Mouse (Mus musculus): ENCODE measurements around the gene Gpr146. TPM values are rescaled to one million over a fixed set of nuclear protein-coding genes. Genes with fewer than 3 reads are reported as not detected.
A peak's percentile ranks its signal among the peaks of the same experiment; 100 is the strongest.
"Not testable (repeated sequence)": the region's sequence is repeated elsewhere in the genome, so short reads cannot be mapped to it uniquely, and the experiment has no call there.

Gene Gpr146
- polyA plus RNA-seq, 1 experiment from 2014 or later: 3.5 TPM

DNA sequence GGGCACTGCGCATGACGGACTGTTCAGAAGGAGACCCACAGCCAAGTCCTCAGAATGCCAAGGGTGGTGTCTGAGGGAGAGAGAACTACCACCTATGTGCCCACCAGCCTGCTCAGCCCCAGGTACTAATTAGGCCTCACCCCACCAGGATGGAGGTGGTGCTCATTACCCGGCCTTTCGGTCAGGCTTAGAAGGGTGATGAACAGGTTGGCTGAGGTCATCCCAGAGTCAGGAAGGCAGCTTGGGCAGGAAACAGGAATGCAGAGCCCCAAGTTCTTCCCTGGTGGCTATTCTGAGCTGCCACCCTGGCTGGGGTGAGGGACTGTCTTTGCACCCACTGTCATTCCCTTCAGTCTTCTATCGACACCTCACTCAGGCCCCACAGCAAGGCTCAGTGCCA is 8.6 kb downstream of the Gpr146 start:
- H3K27ac ChIP-seq (replicated peaks): no peak overlapping the region
- ATAC-seq (ENCODE audit: low FRiP score, low TSS enrichment) (no peak), DNase-seq (ENCODE audit: low spot score) (no peak)
- H3K4me3 ChIP-seq (ENCODE audit: low read depth, low read length): no peak overlapping the region
- no peaks in the 10 kb centered on the region for H3K36me3 ChIP-seq (ENCODE audit: control insufficient read depth, insufficient read depth, low read length)
- H3K9ac ChIP-seq (ENCODE audit: low read length): no peak overlapping the region
- no peak overlapping the region for H3K4me2 ChIP-seq (replicated peaks; ENCODE audit: low read depth)
- peaks cover 14% of the 10 kb centered on the region for H3K4me1 ChIP-seq (replicated peaks; ENCODE audit: control insufficient read depth, insufficient read depth)
- H3K27me3 ChIP-seq (ENCODE audit: control insufficient read depth, insufficient read depth, low read length): no peaks in the 10 kb centered on the region
- no peak for TF ChIP-seq EP300 (optimal IDR thresholded peaks at IDR 0.05)
- no peak for TF ChIP-seq CTCF (IDR thresholded peaks at IDR 0.05; ENCODE audit: low read depth)
- WGBS: 90% methylated on average over 5 of the region's 5 CpGs
- H3K9me3 ChIP-seq (ENCODE audit: control insufficient read depth, low read length): no peaks in the 10 kb centered on the region

DNA sequence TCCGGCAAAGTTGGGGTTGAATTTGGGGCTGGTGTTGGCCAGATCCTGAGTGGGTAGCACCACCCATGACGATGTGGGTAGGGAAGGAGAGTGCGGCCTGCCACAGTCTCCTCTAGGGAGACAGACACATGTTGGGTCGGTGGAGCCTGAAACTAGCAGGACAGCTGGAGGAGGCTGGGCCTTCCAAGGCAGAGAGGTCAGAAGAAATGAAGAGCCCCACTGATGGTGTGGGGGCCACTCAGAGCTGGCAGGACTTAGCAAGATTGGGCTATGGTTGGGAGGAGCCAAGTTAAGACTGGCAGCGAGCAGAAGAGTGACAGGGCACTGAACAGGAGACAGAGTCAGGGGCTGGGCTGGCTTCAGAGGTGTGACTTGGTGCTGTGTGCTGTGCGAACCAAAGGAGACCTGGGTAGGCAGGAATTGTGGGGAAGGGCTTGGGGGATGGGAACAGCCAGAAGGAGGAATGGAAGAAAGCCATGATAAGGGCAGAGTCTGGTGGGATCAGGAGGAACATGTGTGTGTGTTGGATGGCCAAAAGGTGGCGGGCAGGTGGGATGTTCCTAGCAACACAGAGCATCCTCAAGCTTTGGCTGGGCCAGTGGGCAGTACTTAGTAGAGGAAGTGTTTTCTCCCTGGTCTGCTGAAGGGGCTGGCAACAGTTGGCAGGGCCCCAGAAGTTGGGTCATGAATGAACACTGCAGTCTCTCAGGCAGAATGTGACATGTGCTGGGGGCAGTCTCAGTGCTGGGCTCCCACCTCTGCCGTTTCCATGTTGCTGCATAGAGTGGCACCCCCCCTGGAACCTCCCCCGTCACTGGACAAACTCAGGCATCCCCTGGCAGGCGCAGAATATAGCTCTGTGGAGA is 10.1 kb downstream of the Gpr146 start:
- DNase-seq (ENCODE audit: low spot score): peak; percentile 45
- 0 out of 2 replicates have a peak overlapping the region, but pooled peaks have one; percentile 4 for H3K9ac ChIP-seq (ENCODE audit: low read length)
- no peak for ATAC-seq (ENCODE audit: low FRiP score, low TSS enrichment)

DNA sequence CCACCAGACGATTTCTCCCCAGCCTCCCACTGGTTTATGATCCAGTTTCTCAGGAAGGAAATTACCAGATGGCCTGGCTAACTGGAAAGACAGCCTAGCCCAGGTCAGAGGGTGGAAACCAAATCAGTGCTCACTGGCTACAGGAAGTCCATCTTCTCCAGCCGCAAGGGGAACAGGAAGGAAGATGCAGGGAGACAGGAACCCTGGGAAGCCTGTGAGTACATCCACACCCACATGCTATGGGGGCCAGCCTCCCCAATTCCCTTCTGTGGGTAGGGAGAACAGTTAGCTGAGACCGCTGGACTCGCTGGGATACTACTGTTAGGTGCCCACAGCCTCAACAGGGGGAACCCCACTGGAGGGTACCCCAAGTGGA is 10.7 kb downstream of the Gpr146 start:
- Histone ChIP-seq H3K4me3 (ENCODE audit: low read depth, low read length) (no peak overlapping the region), H3K27me3 (ENCODE audit: control insufficient read depth, insufficient read depth, low read length) (no peaks in the 10 kb centered on the region), H3K4me1 (replicated peaks; ENCODE audit: control insufficient read depth, insufficient read depth) (peaks cover 9% of the 10 kb centered on the region), H3K27ac (replicated peaks) (peak overlapping the region; percentile 82), H3K4me2 (replicated peaks; ENCODE audit: low read depth) (no peak overlapping the region), H3K36me3 (ENCODE audit: control insufficient read depth, insufficient read depth, low read length) (no peaks in the 10 kb centered on the region), H3K9ac (ENCODE audit: low read length) (0 out of 2 replicates have a peak overlapping the region, but pooled peaks have one; percentile 4), H3K9me3 (ENCODE audit: control insufficient read depth, low read length) (no peaks in the 10 kb centered on the region)
- ATAC-seq (ENCODE audit: low FRiP score, low TSS enrichment): no peak
- 56% methylated on average over 4 of the region's 4 CpGs for WGBS
- no peak for TF ChIP-seq EP300 (optimal IDR thresholded peaks at IDR 0.05)
- TF ChIP-seq CTCF (IDR thresholded peaks at IDR 0.05; ENCODE audit: low read depth): no peak
- DNase-seq (ENCODE audit: low spot score): no peak

More for the DNA sequence above, 10.1 kb downstream of the Gpr146 start:
- Histone ChIP-seq H3K27ac (replicated peaks) (peak overlapping the region; percentile 82; the same call in 1 of the 2 replicates), H3K4me1 (replicated peaks; ENCODE audit: control insufficient read depth, insufficient read depth) (peaks cover 9% of the 10 kb centered on the region), H3K4me2 (replicated peaks; ENCODE audit: low read depth) (no peak overlapping the region), H3K4me3 (ENCODE audit: low read depth, low read length) (no peak overlapping the region), H3K27me3 (ENCODE audit: control insufficient read depth, insufficient read depth, low read length) (no peaks in the 10 kb centered on the region), H3K9me3 (ENCODE audit: control insufficient read depth, low read length) (no peaks in the 10 kb centered on the region), H3K36me3 (ENCODE audit: control insufficient read depth, insufficient read depth, low read length) (no peaks in the 10 kb centered on the region)
- TF ChIP-seq CTCF (IDR thresholded peaks at IDR 0.05; ENCODE audit: low read depth) (no peak), EP300 (optimal IDR thresholded peaks at IDR 0.05) (no peak)
- WGBS: 84% methylated on average over 10 of the region's 10 CpGs

DNA sequence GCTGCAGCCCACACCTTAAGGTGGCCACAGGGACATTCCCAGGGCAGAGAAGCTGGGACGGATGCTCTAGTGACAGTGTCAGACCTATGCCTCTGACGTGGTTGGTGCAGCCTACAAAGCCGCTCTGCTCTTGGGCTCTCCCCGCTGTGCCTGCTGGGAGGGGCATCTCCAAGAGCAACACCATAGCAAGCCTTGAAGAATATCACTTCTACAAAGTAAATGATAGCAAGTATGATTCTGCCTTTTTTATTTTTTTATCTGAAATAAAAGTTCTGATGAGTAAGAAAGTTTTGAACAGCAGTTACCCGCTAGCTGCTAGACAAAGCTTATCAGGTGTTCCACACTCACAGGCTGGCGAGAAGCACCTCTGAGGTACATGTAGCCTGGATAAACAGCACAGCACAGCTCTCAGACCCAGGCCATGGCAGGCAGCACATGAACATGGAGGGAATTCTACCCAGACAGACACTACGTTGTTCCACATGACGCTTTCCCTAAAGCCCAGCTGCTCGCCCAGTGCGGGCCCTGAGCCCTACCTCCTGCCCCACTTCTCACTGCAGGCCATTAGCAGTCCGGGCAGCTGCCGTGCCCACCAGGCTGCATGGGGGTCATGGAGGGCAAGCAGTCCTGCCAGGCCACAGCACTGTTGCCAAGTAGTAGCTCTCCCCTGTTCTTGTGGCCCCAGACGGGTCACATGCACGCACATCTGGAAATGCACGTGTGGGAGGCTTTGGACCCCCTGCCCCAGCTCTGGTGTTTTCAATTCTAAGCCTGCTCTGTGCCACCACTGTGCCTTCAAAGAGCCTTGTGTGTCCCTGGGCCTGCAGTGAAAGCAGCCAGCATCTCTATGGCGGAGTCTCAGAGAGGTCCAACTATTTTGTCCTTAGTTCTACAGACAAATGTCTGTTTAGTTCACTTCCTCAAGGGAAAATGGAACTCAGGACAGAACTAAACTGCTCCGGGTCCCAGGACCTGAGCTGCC is 11.5 kb downstream of the Gpr146 start:
- ATAC-seq (ENCODE audit: low FRiP score, low TSS enrichment) (no peak), DNase-seq (ENCODE audit: low spot score) (no peak)
- H3K9ac ChIP-seq (ENCODE audit: low read length): peak overlapping the region; percentile 41; the same call in 1 of the 2 replicates
- H3K27ac ChIP-seq (replicated peaks): peak overlapping the region; percentile 82
- H3K9me3 ChIP-seq (ENCODE audit: control insufficient read depth, low read length): no peaks in the 10 kb centered on the region
- WGBS: 64% methylated on average over 17 of the region's 17 CpGs
- TF ChIP-seq CTCF (IDR thresholded peaks at IDR 0.05; ENCODE audit: low read depth): no peak
- TF ChIP-seq EP300 (optimal IDR thresholded peaks at IDR 0.05): no peak
- no peak overlapping the region; the same call in 1 of the 2 replicates for H3K4me2 ChIP-seq (replicated peaks; ENCODE audit: low read depth)
- H3K36me3 ChIP-seq (ENCODE audit: control insufficient read depth, insufficient read depth, low read length): no peaks in the 10 kb centered on the region
- H3K27me3 ChIP-seq (ENCODE audit: control insufficient read depth, insufficient read depth, low read length): no peaks in the 10 kb centered on the region
- H3K4me1 ChIP-seq (replicated peaks; ENCODE audit: control insufficient read depth, insufficient read depth): peaks cover 9% of the 10 kb centered on the region
- no peak overlapping the region for H3K4me3 ChIP-seq (ENCODE audit: low read depth, low read length)

DNA sequence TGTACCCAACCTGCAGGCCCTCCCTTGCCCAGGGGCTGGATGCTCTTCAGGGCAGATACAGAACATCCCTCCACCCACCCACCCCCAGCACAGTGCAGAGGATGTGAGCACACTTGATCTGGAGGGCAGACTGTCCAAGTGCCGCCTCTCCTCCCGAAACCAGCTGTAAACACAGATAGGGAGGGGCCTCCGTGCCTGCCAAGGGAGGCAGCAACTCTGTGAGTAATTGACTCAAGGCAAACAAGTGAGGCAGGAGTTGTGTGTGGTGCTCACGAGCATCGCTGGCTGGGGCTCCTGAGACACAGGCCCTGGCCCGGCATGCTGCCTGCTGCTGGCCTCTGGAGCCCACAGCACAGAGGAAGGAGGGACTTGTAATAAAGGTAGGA is 12.2 kb downstream of the Gpr146 start:
- no peaks in the 10 kb centered on the region for H3K9me3 ChIP-seq (ENCODE audit: control insufficient read depth, low read length)
- H3K27me3 ChIP-seq (ENCODE audit: control insufficient read depth, insufficient read depth, low read length): no peaks in the 10 kb centered on the region
- ATAC-seq (ENCODE audit: low FRiP score, low TSS enrichment): peak; percentile 76
- no peaks in the 10 kb centered on the region for H3K36me3 ChIP-seq (ENCODE audit: control insufficient read depth, insufficient read depth, low read length)
- TF ChIP-seq EP300 (optimal IDR thresholded peaks at IDR 0.05) (no peak), CTCF (IDR thresholded peaks at IDR 0.05; ENCODE audit: low read depth) (0 out of 2 replicates have a peak, but pooled peaks have one; percentile 2)
- peaks cover 9% of the 10 kb centered on the region for H3K4me1 ChIP-seq (replicated peaks; ENCODE audit: control insufficient read depth, insufficient read depth)
- no peak overlapping the region; the same call in 1 of the 2 replicates for H3K4me2 ChIP-seq (replicated peaks; ENCODE audit: low read depth)
- DNase-seq (ENCODE audit: low spot score): peak; percentile 78
- WGBS: 5% methylated on average over 6 of the region's 6 CpGs
- peak overlapping the region; percentile 41; the same call in 1 of the 2 replicates for H3K9ac ChIP-seq (ENCODE audit: low read length)
- no peak overlapping the region for H3K4me3 ChIP-seq (ENCODE audit: low read depth, low read length)
- peak overlapping the region; percentile 82 for H3K27ac ChIP-seq (replicated peaks)

DNA sequence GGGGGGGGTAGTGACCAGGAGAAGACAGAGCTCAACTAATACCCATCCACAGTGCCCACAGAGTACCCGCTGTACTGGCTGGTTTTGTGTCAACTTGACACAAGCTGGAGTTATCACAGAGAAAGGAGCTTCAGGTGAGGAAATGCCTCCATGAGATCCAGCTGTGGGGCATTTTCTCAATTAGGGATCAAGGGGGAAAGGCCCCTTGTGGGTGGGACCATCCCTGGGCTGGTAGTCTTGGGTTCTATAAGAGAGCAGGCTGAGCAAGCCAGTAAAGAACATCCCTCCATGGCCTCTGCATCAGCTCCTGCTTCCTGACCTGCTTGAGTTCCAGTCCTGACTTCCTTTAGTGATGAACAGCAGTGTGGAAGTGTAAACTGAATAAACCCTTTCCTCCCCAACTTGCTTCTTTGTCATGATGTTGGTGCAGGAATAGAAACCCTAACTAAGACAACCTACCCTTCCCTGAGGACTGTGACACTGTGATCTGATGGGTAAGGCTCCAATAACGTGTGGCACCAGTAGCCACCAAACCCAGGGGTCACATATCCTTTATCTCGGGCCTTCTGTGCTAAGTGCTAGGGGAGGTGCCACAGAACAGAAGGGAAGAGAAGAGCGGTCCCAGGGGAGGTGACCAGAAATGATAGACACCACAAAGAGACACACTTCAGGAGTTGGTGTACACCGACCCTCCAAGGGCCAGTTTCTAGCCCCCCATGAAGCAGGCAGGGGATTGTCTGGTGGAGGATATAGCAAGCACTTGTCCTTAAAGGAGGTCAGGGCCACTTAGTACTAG is 13.0 kb downstream of the Gpr146 start:
- H3K27ac ChIP-seq (replicated peaks); H3K27me3 ChIP-seq (ENCODE audit: control insufficient read depth, insufficient read depth, low read length); H3K4me3 ChIP-seq (ENCODE audit: low read depth, low read length); DNase-seq (ENCODE audit: low spot score); H3K9ac ChIP-seq (ENCODE audit: low read length); H3K4me2 ChIP-seq (replicated peaks; ENCODE audit: low read depth); H3K4me1 ChIP-seq (replicated peaks; ENCODE audit: control insufficient read depth, insufficient read depth); ATAC-seq (ENCODE audit: low FRiP score, low TSS enrichment); H3K9me3 ChIP-seq (ENCODE audit: control insufficient read depth, low read length); H3K36me3 ChIP-seq (ENCODE audit: control insufficient read depth, insufficient read depth, low read length): not testable (repeated sequence)
- 71% methylated on average over 5 of the region's 5 CpGs for WGBS

All from stomach, postnatal 0 days (tissue).